Mouse (Mus musculus): ENCODE measurements at regions not wholly inside any gene's neighbourhood (a gene's known extent, or its start where the extent isn't known, plus 50 kb on each side); places are given as distances from the start of the nearest gene placed in this dataset.

GRCm38 (mm10) chr8:102497160-102497559, 288.3 kb downstream of the Cdh11 start:
- WGBS = 81% methylated on average over 5 of the region's 5 CpGs
- Histone ChIP-seq H3K9me3 (replicated peaks) (no peaks in the 10 kb centered on the region), H3K4me3 (no peak overlapping the region), H3K4me1 (replicated peaks) (no peaks in the 10 kb centered on the region), H3K9ac (no peak overlapping the region), H3K27ac (no peak overlapping the region), H3K36me3 (no peaks in the 10 kb centered on the region), H3K4me2 (no peak overlapping the region), H3K27me3 (no peaks in the 10 kb centered on the region)
- no peak for ATAC-seq (replicated peaks; ENCODE audit: insufficient number of reproducible peaks, insufficient read depth, low FRiP score, low read depth)

- H3K4me1 ChIP-seq (replicated peaks) = no peaks in the 10 kb centered on the region
- H3K27me3 ChIP-seq = no peaks in the 10 kb centered on the region
- no peaks in the 10 kb centered on the region for H3K36me3 ChIP-seq
- no peaks in the 10 kb centered on the region for H3K9me3 ChIP-seq (replicated peaks)
- H3K4me2 ChIP-seq = no peak overlapping the region
- H3K4me3 ChIP-seq = no peak overlapping the region
- ATAC-seq (replicated peaks; ENCODE audit: insufficient number of reproducible peaks, insufficient read depth, low FRiP score, low read depth) = no peak
- no peak overlapping the region for H3K9ac ChIP-seq
- H3K27ac ChIP-seq = no peak overlapping the region
Observed at GRCm38 (mm10) chr8:102496698-102497097, 288.7 kb downstream of the Cdh11 start.

DNA sequence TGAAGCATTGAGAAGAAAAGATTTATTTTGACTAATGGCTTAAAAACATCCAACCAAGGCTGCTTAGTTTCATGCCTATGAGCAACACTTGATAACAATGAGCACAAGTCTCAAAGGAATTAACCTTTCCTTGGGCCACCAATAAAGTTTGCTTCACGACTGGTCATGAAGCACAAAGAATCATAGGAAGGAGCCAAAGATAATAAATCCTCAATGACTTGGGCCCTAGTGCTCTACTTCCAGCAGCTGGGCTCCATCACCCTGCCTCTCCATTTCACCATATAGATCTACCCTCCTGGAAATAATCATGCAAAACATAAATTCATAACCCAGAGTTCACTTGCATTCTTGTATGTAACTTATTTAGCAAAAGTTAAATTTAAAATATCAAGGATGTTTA, 289.4 kb downstream of the Cdh11 start:
- H3K9me3 ChIP-seq (replicated peaks) = no peaks in the 10 kb centered on the region
- no peak overlapping the region for H3K27ac ChIP-seq
- H3K9ac ChIP-seq = no peak overlapping the region
- H3K4me3 ChIP-seq = no peak overlapping the region
- no peaks in the 10 kb centered on the region for H3K36me3 ChIP-seq
- WGBS = 47% methylated on average over 1 of the region's 1 CpGs
- ATAC-seq (replicated peaks; ENCODE audit: insufficient number of reproducible peaks, insufficient read depth, low FRiP score, low read depth) = 0 out of 2 replicates have a peak, but pooled peaks have one; percentile 43
- no peaks in the 10 kb centered on the region for H3K27me3 ChIP-seq
- H3K4me1 ChIP-seq (replicated peaks) = no peaks in the 10 kb centered on the region
- no peak overlapping the region for H3K4me2 ChIP-seq

DNA sequence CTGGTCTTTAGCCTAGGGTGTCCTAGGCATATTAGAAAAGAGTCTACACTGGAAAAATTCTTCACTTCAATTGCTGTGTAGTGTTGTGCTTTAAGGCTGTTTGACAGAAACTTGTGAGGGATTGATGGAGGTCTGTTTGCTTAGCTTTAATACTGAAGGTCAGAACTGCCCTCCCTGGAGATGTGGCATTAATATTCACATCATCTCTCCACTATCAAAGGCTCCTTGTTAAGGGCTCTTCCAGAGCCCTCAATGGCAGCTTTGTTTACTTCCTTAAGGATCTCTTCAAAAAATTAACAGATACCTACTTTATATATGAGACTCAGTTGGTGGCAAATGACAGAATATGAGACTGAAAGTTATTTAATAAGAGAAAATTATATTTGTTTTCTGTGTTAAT, 294.4 kb downstream of the Cdh11 start:
- Histone ChIP-seq H3K4me1 (replicated peaks) (no peaks in the 10 kb centered on the region), H3K9ac (no peak overlapping the region), H3K4me3 (no peak overlapping the region), H3K36me3 (no peaks in the 10 kb centered on the region), H3K27me3 (no peaks in the 10 kb centered on the region), H3K9me3 (replicated peaks) (no peaks in the 10 kb centered on the region), H3K27ac (no peak overlapping the region), H3K4me2 (no peak overlapping the region)
- no peak for ATAC-seq (replicated peaks; ENCODE audit: insufficient number of reproducible peaks, insufficient read depth, low FRiP score, low read depth)

GRCm38 (mm10) chr8:102488284-102488683, 297.2 kb downstream of the Cdh11 start:
- Histone ChIP-seq H3K4me2 (no peak overlapping the region), H3K9me3 (replicated peaks) (no peaks in the 10 kb centered on the region), H3K4me3 (no peak overlapping the region), H3K9ac (no peak overlapping the region), H3K27ac (no peak overlapping the region), H3K27me3 (no peaks in the 10 kb centered on the region), H3K36me3 (no peaks in the 10 kb centered on the region), H3K4me1 (replicated peaks) (no peaks in the 10 kb centered on the region)
- ATAC-seq (replicated peaks; ENCODE audit: insufficient number of reproducible peaks, insufficient read depth, low FRiP score, low read depth) = no peak
- WGBS = 86% methylated on average over 1 of the region's 1 CpGs

DNA sequence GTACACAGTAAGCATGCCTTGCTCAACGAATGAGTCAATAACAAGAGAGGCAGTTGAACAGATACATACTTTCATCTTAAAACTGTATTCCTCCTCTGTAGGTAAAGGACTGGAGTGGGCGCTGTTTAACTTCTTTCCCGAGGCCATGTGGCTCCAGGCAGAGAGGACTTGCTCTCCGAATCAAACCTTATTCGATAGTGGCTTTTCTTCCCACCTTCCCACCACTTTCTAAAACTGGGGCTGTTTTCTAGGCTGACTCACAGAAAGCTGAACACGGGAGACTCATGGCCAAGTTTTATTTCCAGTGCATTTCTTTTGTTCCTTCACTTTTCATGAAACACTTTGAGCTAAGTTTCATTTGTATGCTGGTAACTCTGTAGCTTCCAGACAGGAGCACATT, 297.6 kb downstream of the Cdh11 start:
- no peaks in the 10 kb centered on the region for H3K9me3 ChIP-seq (replicated peaks)
- H3K9ac ChIP-seq = no peak overlapping the region
- no peak overlapping the region for H3K4me3 ChIP-seq
- no peak overlapping the region for H3K27ac ChIP-seq
- 74% methylated on average over 6 of the region's 6 CpGs for WGBS
- no peaks in the 10 kb centered on the region for H3K27me3 ChIP-seq
- ATAC-seq (replicated peaks; ENCODE audit: insufficient number of reproducible peaks, insufficient read depth, low FRiP score, low read depth) = no peak
- no peak overlapping the region for H3K4me2 ChIP-seq
- no peaks in the 10 kb centered on the region for H3K36me3 ChIP-seq
- H3K4me1 ChIP-seq (replicated peaks) = no peaks in the 10 kb centered on the region

DNA sequence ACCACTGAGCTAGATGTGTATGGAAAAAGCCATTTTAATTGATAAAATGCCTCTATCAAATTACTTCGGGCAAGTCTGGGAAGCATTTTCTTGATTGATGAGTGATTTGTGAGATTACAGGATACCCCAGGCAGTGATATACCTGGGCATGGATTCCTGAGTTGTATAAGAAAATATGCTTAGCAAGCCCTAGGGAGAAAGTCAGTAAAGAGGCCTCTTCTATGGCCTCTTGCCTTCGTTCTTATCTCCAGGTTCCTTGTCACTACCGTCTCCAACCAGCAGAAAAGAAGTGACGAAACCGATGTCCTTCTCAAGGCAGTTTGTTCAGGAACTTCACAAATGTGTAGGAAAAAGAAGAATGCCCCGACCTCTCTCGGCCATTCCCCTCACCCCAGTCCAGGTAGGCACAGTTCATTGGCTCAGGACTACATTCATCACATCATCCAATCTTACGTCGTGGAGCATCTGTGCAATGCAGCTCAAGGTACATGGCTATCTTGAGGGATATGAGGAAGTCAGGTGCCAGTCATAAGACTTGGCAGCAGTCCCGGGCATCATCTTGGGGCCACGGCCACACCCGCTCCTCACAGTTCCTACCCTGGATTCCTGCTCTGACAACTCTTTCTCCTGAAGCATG, 310.2 kb downstream of the Cdh11 start:
- Histone ChIP-seq H3K4me3 (no peak overlapping the region), H3K27me3 (no peaks in the 10 kb centered on the region), H3K36me3 (no peaks in the 10 kb centered on the region), H3K4me1 (replicated peaks) (no peaks in the 10 kb centered on the region), H3K9me3 (replicated peaks) (no peaks in the 10 kb centered on the region), H3K9ac (no peak overlapping the region), H3K4me2 (no peak overlapping the region), H3K27ac (no peak overlapping the region)
- WGBS = 82% methylated on average over 12 of the region's 12 CpGs
- no peak for ATAC-seq (replicated peaks; ENCODE audit: insufficient number of reproducible peaks, insufficient read depth, low FRiP score, low read depth)

- Histone ChIP-seq H3K27me3 (no peaks in the 10 kb centered on the region), H3K36me3 (no peaks in the 10 kb centered on the region), H3K9ac (no peak overlapping the region), H3K9me3 (replicated peaks) (no peaks in the 10 kb centered on the region), H3K4me3 (no peak overlapping the region), H3K4me1 (replicated peaks) (no peaks in the 10 kb centered on the region), H3K27ac (no peak overlapping the region), H3K4me2 (no peak overlapping the region)
- WGBS = 45% methylated on average over 2 of the region's 2 CpGs
- ATAC-seq (replicated peaks; ENCODE audit: insufficient number of reproducible peaks, insufficient read depth, low FRiP score, low read depth) = no peak
Observed at GRCm38 (mm10) chr8:102474192-102474591, 311.2 kb downstream of the Cdh11 start.

DNA sequence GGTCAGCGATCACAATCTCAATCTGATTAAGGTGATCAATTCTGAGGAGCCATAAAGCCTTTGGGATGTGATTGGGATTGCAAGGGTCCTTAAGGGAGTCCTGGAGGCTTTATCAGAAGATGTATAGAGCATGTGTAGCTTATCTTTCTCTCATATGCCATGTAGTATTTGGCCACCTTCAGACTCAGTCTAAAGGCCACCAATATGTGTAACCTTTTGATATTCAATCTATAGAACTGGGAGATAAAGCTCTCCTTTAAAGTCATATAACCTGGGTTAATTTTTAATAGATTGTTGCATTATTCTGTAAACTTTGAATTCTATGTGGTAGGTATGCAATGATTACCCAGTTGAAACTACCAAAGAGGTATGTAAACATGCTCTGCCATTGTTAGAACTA, 314.1 kb downstream of the Cdh11 start:
- Histone ChIP-seq H3K4me3 (no peak overlapping the region), H3K4me1 (replicated peaks) (no peaks in the 10 kb centered on the region), H3K27me3 (no peaks in the 10 kb centered on the region), H3K4me2 (no peak overlapping the region), H3K9me3 (replicated peaks) (no peaks in the 10 kb centered on the region), H3K36me3 (no peaks in the 10 kb centered on the region), H3K27ac (no peak overlapping the region), H3K9ac (no peak overlapping the region)
- no peak for ATAC-seq (replicated peaks; ENCODE audit: insufficient number of reproducible peaks, insufficient read depth, low FRiP score, low read depth)
- WGBS = 89% methylated on average over 1 of the region's 1 CpGs

DNA sequence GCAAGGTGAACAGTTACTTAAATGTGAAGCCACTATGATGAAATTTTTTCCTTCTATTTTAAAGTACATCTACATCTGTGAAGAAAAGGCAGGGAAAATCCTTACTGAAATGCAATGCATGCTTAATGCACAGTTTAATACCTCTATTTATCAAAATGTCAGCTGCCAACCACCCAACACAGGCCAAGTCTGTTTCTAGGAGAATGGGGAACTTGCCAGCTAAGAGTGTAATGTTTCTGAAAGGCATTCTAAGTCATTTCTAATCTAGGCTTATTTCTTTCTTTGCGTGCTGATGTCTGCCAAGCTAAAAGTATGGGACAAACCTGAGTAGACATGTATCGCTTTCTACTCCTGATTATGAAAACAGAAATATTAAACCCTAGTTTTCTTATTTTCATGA, 322.8 kb downstream of the Cdh11 start:
- 76% methylated on average over 2 of the region's 2 CpGs for WGBS
- Histone ChIP-seq H3K4me2 (no peak overlapping the region), H3K4me1 (replicated peaks) (no peaks in the 10 kb centered on the region), H3K9me3 (replicated peaks) (no peaks in the 10 kb centered on the region), H3K36me3 (no peaks in the 10 kb centered on the region), H3K27me3 (no peaks in the 10 kb centered on the region), H3K27ac (no peak overlapping the region), H3K9ac (no peak overlapping the region), H3K4me3 (no peak overlapping the region)
- ATAC-seq (replicated peaks; ENCODE audit: insufficient number of reproducible peaks, insufficient read depth, low FRiP score, low read depth) = no peak

DNA sequence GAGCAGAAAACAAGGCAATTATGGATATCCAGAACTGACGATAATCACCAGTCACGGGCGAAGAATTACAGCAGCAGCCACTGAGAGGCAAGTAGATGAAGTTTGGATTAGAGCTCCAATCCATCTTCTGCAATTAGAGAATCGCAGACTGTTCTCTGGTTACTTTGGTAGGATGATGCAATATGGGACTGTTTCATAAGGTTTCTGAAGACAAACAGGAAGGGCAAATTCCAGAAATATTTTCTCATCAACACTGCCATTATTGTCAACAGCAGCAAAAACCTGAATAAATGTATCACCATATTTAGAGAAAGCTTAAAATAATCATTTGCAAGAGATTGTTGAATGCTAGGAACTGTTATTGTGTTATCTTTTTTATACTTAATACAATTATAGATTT, 342.4 kb downstream of the Cdh11 start:
- ATAC-seq (replicated peaks; ENCODE audit: insufficient number of reproducible peaks, insufficient read depth, low FRiP score, low read depth) = no peak
- 75% methylated on average over 4 of the region's 4 CpGs for WGBS
- no peaks in the 10 kb centered on the region for H3K36me3 ChIP-seq
- no peaks in the 10 kb centered on the region for H3K4me1 ChIP-seq (replicated peaks)
- no peak overlapping the region for H3K9ac ChIP-seq
- no peaks in the 10 kb centered on the region for H3K27me3 ChIP-seq
- H3K4me2 ChIP-seq = no peak overlapping the region
- H3K9me3 ChIP-seq (replicated peaks) = no peaks in the 10 kb centered on the region
- H3K27ac ChIP-seq = no peak overlapping the region
- H3K4me3 ChIP-seq = no peak overlapping the region

DNA sequence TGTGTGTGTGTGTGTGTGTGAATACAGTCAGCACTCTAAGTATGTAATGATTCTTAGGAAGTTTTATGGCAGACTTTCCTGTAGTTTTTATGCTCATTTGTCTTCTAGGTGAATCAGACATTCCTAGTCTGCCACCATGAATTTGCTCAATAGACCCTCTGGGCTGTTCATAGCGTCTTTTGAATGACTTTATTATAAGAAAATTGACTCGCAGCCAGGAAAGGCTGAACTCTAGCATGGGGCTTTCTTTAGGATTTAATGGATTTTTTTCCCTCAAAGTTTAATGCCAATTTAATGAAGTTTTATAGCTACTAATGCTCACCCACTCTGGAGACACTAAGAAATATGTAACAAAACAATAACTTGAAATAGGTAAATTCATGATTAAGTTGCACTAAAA, 363.6 kb downstream of the Cdh11 start:
- no peaks in the 10 kb centered on the region for H3K36me3 ChIP-seq
- H3K4me3 ChIP-seq = no peak overlapping the region
- no peaks in the 10 kb centered on the region for H3K27me3 ChIP-seq
- WGBS = 62% methylated on average over 2 of the region's 2 CpGs
- ATAC-seq (replicated peaks; ENCODE audit: insufficient number of reproducible peaks, insufficient read depth, low FRiP score, low read depth) = no peak
- H3K9me3 ChIP-seq (replicated peaks) = no peaks in the 10 kb centered on the region
- H3K27ac ChIP-seq = no peak overlapping the region
- H3K4me1 ChIP-seq (replicated peaks) = no peaks in the 10 kb centered on the region
- no peak overlapping the region for H3K9ac ChIP-seq
- H3K4me2 ChIP-seq = no peak overlapping the region

Data from heart, embryonic 15.5 days (tissue).